Mouse (Mus musculus) embryonic facial prominence, embryonic 14.5 days (tissue): ENCODE results near the gene Pdk2. TPM values are rescaled to one million over a fixed set of nuclear protein-coding genes. Genes with fewer than 3 reads are reported as not detected.

Experiments used
- ATAC-seq: fragments of 200-750 bp; cut with Nextera tagmentation; 2 replicates; pipeline ENCODE4 v1.8.0; 2017; ENCODE audit warnings: low read depth, moderate number of reproducible peaks, moderate TSS enrichment
- DNase-seq: peaks from one replicate; pipeline ENCODE4 v3.0.0-alpha.2; 2015; ENCODE audit warnings: low spot score
- H3K27ac ChIP-seq: fragments of 300-500 bp; sonication (generic); replicated peaks from 2 replicates; pipeline ENCODE4 v1.5.1; 2014; ENCODE audit warnings: low read depth, mild to moderate bottlenecking, low read length, moderate library complexity
- H3K27me3 ChIP-seq: fragments of 300-500 bp; sonication (generic); replicated peaks from 2 replicates; pipeline ENCODE4 v1.6.1; 2014; ENCODE audit warnings: low read length; ENCODE audit not compliant: control insufficient read depth, insufficient read depth
- H3K36me3 ChIP-seq: fragments of 300-500 bp; sonication (generic); 2 replicates; pipeline ENCODE4 v1.6.1; 2014; ENCODE audit warnings: low read length, mixed read lengths; ENCODE audit not compliant: control insufficient read depth, insufficient read depth
- H3K4me1 ChIP-seq: fragments of 300-500 bp; sonication (generic); 2 replicates; pipeline ENCODE4 v1.6.1; 2014; ENCODE audit warnings: antibody characterized with exemption, low read length; ENCODE audit not compliant: control insufficient read depth, insufficient read depth
- H3K4me2 ChIP-seq: fragments of 300-500 bp; sonication (generic); 2 replicates; pipeline ENCODE4 v1.6.1; 2014; ENCODE audit warnings: low read depth, mild to moderate bottlenecking, low read length, moderate library complexity, mixed read lengths
- H3K4me3 ChIP-seq: fragments of 300-500 bp; sonication (generic); 2 replicates; pipeline ENCODE4 v1.5.1; 2014; ENCODE audit warnings: low read depth, mild to moderate bottlenecking, low read length
- H3K9ac ChIP-seq: fragments of 300-500 bp; sonication (generic); 2 replicates; pipeline ENCODE4 v1.6.1; 2014; ENCODE audit warnings: low read depth, mild to moderate bottlenecking, low read length, moderate library complexity, mixed read lengths
- H3K9me3 ChIP-seq: fragments of 300-500 bp; sonication (generic); 2 replicates; pipeline ENCODE4 v1.6.1; 2016; ENCODE audit warnings: low read length; ENCODE audit not compliant: control insufficient read depth
- WGBS: fragments of 180-500 bp; shearing (Covaris S2); extraction: QIAGEN DNeasy Blood & Tissue Kit; methylation state at CpG from one replicate; pipeline ENCODE4 v1.1.7; 2014; 5-methylcytosine and 5-hydroxymethylcytosine counted together
- polyA plus RNA-seq: library from polyadenylated mRNA; unstranded; fragments of >200 nt; fragmentation: Nextera tagmentation; extraction: Ambion mirVana; gene quantifications from 2 replicates; pipeline ENCODE4 v1.2.1, GENCODE M21; 2014

Pdk2 gene
- polyA plus RNA-seq, 1 experiment from 2014 or later: 41.6 TPM

GRCm38 (mm10) chr11:95038156-95038817 lies 2.9 kb downstream of the Pdk2 start:
- Histone ChIP-seq H3K9ac (no peak overlapping the region), H3K9me3 (no peaks in the 10 kb centered on the region), H3K4me1 (0 out of 2 replicates have a peak, but pooled peaks cover 5% of the 10 kb centered on the region), H3K36me3 (peaks cover 32% of the 10 kb centered on the region), H3K27ac (no peak overlapping the region), H3K27me3 (no peaks in the 10 kb centered on the region), H3K4me3 (no peak overlapping the region), H3K4me2 (no peak overlapping the region)
- WGBS: 66% methylated on average over 14 of the region's 14 CpGs
- DNase-seq (no peak), ATAC-seq (no peak)

- H3K9ac ChIP-seq: no peak overlapping the region
- H3K4me2 ChIP-seq: no peak overlapping the region
- no peak for ATAC-seq
- DNase-seq: no peak
- peaks cover 32% of the 10 kb centered on the region for H3K36me3 ChIP-seq
- H3K9me3 ChIP-seq: no peaks in the 10 kb centered on the region
- no peak overlapping the region for H3K4me3 ChIP-seq
- WGBS: 54% methylated on average over 6 of the region's 6 CpGs
- no peaks in the 10 kb centered on the region for H3K27me3 ChIP-seq
- 0 out of 2 replicates have a peak, but pooled peaks cover 5% of the 10 kb centered on the region for H3K4me1 ChIP-seq
- H3K27ac ChIP-seq: no peak overlapping the region
Observed at GRCm38 (mm10) chr11:95037306-95037705, 3.8 kb downstream of the Pdk2 start.

- Histone ChIP-seq H3K27ac (no peak overlapping the region), H3K9ac (0 out of 2 replicates have a peak overlapping the region, but pooled peaks have one; percentile 2), H3K4me1 (0 out of 2 replicates have a peak, but pooled peaks cover under 1% of the 10 kb centered on the region), H3K36me3 (peaks cover 32% of the 10 kb centered on the region), H3K9me3 (no peaks in the 10 kb centered on the region), H3K27me3 (no peaks in the 10 kb centered on the region), H3K4me3 (no peak overlapping the region), H3K4me2 (no peak overlapping the region)
- ATAC-seq: no peak
- DNase-seq: no peak
- 92% methylated on average over 5 of the region's 5 CpGs for WGBS
Observed at GRCm38 (mm10) chr11:95036521-95036920, 4.6 kb downstream of the Pdk2 start.

- H3K27ac ChIP-seq: no peak overlapping the region
- 61% methylated on average over 8 of the region's 10 CpGs for WGBS
- H3K4me2 ChIP-seq: no peak overlapping the region
- ATAC-seq (no peak), DNase-seq (no peak)
- peaks cover 38% of the 10 kb centered on the region for H3K36me3 ChIP-seq
- no peak overlapping the region for H3K9ac ChIP-seq
- no peaks in the 10 kb centered on the region for H3K27me3 ChIP-seq
- H3K4me1 ChIP-seq: no peaks in the 10 kb centered on the region
- no peak overlapping the region for H3K4me3 ChIP-seq
- H3K9me3 ChIP-seq: no peaks in the 10 kb centered on the region
Observed at GRCm38 (mm10) chr11:95034902-95035301, 6.3 kb downstream of the Pdk2 start.

GRCm38 (mm10) chr11:95033617-95034016 lies 7.5 kb downstream of the Pdk2 start:
- no peaks in the 10 kb centered on the region for H3K27me3 ChIP-seq
- no peak overlapping the region for H3K27ac ChIP-seq
- WGBS: 61% methylated on average over 14 of the region's 14 CpGs
- no peak for ATAC-seq
- no peak overlapping the region for H3K4me3 ChIP-seq
- no peaks in the 10 kb centered on the region for H3K9me3 ChIP-seq
- no peak for DNase-seq
- peaks cover 37% of the 10 kb centered on the region for H3K36me3 ChIP-seq
- H3K4me2 ChIP-seq: no peak overlapping the region
- no peak overlapping the region for H3K9ac ChIP-seq
- no peaks in the 10 kb centered on the region for H3K4me1 ChIP-seq

GRCm38 (mm10) chr11:95032945-95033344 lies 8.2 kb downstream of the Pdk2 start:
- no peaks in the 10 kb centered on the region for H3K9me3 ChIP-seq
- DNase-seq (no peak), ATAC-seq (no peak)
- peaks cover 30% of the 10 kb centered on the region for H3K36me3 ChIP-seq
- no peaks in the 10 kb centered on the region for H3K4me1 ChIP-seq
- no peak overlapping the region for H3K9ac ChIP-seq
- H3K27ac ChIP-seq: no peak overlapping the region
- no peak overlapping the region for H3K4me2 ChIP-seq
- H3K27me3 ChIP-seq: no peaks in the 10 kb centered on the region
- WGBS: 39% methylated on average over 6 of the region's 6 CpGs
- no peak overlapping the region for H3K4me3 ChIP-seq

GRCm38 (mm10) chr11:95027850-95028470 lies 13.2 kb downstream of the Pdk2 start:
- no peak overlapping the region for H3K27ac ChIP-seq
- no peak overlapping the region for H3K9ac ChIP-seq
- no peak for DNase-seq
- no peaks in the 10 kb centered on the region for H3K4me1 ChIP-seq
- peaks cover 43% of the 10 kb centered on the region for H3K36me3 ChIP-seq
- no peaks in the 10 kb centered on the region for H3K9me3 ChIP-seq
- no peak overlapping the region for H3K4me2 ChIP-seq
- H3K4me3 ChIP-seq: no peak overlapping the region
- no peak for ATAC-seq
- H3K27me3 ChIP-seq: no peaks in the 10 kb centered on the region
- 43% methylated on average over 13 of the region's 13 CpGs for WGBS

GRCm38 (mm10) chr11:95026849-95027248 lies 14.3 kb downstream of the Pdk2 start:
- ATAC-seq: no peak
- Histone ChIP-seq H3K36me3 (peaks cover 54% of the 10 kb centered on the region), H3K4me2 (no peak overlapping the region), H3K27ac (no peak overlapping the region), H3K9ac (no peak overlapping the region), H3K9me3 (no peaks in the 10 kb centered on the region), H3K27me3 (no peaks in the 10 kb centered on the region), H3K4me1 (no peaks in the 10 kb centered on the region), H3K4me3 (no peak overlapping the region)
- WGBS: 91% methylated on average over 3 of the region's 6 CpGs
- DNase-seq: no peak

- WGBS: 74% methylated on average over 6 of the region's 6 CpGs
- peaks cover 62% of the 10 kb centered on the region for H3K36me3 ChIP-seq
Observed at GRCm38 (mm10) chr11:95026090-95026542, 15.0 kb downstream of the Pdk2 start.

More at GRCm38 (mm10) chr11:95026090-95026542, 15.0 kb downstream of the Pdk2 start:
- DNase-seq: no peak
- H3K4me2 ChIP-seq: no peak overlapping the region
- no peaks in the 10 kb centered on the region for H3K27me3 ChIP-seq
- no peak overlapping the region for H3K4me3 ChIP-seq
- no peak overlapping the region for H3K27ac ChIP-seq
- no peaks in the 10 kb centered on the region for H3K4me1 ChIP-seq
- no peak overlapping the region for H3K9ac ChIP-seq
- H3K9me3 ChIP-seq: no peaks in the 10 kb centered on the region
- no peak for ATAC-seq
